Mouse (Mus musculus) heart, postnatal 4 days (tissue): ENCODE data around the gene Rdh8. TPM values are rescaled to one million over a fixed set of nuclear protein-coding genes. Genes with fewer than 3 reads are reported as not detected.

Source experiments
- DNase-seq: peaks from one replicate; pipeline ENCODE4 v3.0.0; 2021
- total RNA-seq, 2 experiments: library from RNA; stranded (reverse); gene quantifications; 2 replicates each; pipeline ENCODE4 v1.2.3; 2021

Gene Rdh8
- total RNA-seq, 2 experiments from 2014 or later: not detected

DNA sequence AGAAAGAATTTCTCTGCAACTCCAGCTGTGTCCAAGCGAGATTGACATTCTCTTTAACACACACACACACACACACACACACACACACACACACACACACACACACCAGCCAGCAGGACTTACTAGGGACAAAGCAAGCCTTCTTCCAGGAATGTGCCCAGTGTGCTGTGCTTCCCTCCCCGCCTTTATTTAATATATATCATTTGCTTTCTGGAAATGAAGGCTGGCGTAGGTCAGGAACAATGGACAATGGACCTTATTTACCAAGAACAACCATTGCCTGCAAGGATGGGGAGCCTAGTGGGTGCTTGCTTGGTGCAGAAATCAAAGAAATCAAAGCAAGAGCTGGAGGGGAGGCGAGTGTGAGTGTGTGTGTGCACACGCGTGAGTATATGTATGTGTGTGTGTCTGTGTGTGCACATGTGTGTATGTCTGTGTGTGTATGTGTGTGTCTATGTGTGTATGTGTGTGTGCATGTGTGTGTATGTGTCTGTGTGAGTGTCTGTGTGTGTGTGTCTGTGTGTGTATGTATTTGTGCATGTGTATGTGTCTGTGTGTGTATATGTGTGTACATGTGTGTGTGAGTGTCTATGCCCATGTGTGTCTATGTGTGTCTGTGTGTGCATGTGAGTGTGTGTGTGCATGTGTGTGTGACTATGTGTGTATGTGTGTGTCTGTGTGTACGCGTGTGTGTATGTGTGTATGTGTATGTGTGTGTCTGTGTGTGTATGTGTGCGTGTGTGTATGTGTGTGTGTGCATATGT, 19.1 kb downstream of the Rdh8 start:
- no peak for DNase-seq

DNA sequence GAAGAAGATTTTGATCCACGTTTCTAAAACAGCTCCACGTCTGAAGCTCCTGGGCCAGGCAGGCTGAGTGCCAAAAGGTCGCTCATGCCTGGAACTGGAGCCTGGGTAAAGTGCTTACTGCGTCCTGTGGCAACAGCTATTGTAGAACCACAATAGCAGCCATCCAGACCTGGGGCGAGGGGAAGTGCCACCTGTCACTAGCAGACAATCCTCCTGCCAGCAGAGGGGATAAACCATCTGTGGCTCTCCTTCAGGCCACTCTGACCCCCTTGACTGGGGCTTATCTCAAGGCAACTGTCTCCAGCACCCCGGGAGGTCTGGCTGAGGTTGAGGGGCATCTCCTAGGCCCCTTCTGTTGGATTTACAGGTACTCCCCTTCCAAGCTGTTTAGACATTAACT, 20.6 kb downstream of the Rdh8 start:
- DNase-seq: no peak

DNA sequence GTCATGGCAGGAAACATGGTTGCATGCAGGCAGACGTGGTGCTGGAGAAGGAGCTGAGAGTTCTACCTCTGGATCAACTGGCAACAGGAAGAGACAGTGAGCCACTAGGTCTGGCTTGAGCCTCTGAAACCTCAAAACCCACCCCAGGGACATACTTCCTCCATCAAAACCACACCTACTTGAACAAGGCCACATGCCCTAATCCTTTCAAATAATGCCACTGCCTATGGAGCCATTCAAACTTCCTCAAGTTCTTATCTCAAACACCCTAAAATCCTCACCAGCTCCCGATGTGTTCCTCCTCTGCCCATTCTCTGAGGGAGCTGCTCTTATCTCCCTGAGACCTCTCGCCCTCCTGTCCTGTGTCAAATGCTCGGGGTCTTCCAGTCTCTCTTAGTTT, 23.9 kb downstream of the Rdh8 start:
- no peak for DNase-seq

DNA sequence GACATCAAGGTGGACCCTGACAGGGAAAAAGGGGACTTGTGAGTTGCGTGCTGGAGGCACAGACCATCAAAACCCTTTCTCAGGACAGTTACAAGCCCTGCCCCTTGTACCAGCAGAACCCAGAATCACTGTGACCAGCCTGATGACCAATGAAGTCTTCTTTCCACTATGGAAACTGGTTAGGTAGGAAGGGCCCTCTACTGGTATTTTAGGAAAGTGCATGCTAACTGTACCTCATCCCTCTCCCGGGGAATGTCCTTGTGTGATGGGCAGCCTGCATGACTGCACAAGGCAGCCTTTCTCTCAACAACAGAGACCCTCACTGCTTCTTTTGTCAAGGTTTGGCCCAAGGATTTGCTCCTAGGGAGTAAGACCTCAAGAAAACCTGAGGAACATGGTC, 24.4 kb downstream of the Rdh8 start:
- peak; percentile 17 for DNase-seq

DNA sequence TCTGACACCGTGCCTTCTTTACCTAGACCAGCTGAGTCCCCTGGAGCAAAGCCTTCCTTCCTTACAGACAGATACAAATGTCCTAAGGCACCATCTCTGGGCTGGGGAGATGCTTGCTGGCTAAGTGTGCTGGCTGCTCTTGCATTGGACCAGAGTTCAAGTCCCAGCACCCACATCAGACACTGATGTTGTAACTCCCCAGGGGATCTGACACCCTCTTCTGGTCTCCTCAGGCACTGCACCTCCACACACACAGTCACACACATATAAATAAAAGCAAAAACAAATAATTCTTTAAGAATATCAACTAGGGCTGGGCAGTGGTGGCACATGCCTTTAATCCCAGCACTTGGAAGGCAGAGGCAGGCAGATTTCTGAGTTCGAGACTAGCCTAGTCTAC, 31.9 kb downstream of the Rdh8 start:
- no peak for DNase-seq

DNA sequence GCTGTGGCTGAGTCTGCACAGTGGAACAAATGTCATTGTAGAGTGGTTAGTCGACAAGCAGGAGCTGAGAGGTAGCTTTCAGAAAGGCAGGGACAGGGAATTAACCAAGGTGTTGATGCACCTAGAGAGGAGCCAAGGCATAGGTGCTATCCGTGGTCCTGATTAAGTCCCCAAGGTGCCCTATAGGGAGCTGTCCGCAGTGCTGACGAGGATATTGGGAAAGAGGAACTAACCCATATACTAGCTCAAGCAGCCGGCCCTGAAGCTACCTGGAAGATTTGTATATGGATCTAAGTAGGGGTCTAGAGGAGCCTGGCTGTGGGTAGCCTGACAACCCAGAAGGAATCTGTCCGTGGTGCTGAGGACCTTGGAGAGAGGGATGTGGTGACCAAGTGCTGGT, 38.8 kb downstream of the Rdh8 start:
- peak; percentile 73 for DNase-seq

DNA sequence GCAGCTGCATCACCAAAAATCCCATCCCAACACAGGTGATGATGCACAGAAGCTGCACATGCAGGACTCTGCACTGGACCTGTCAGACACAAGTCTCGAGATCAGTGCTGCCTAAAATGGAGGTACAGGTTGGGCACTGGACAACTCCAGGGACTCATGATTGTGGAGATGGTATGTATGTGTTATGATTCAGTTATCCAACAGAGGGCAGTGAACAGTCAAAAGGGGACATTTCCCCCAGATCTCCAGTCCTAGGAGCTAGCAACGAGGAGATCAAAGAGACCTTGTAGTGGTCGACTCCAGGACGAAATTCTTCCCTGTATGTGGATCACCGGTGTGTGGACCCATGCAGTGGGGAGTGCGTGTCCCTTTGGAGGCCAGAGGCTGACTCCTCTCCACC, 41.6 kb downstream of the Rdh8 start:
- no peak for DNase-seq

DNA sequence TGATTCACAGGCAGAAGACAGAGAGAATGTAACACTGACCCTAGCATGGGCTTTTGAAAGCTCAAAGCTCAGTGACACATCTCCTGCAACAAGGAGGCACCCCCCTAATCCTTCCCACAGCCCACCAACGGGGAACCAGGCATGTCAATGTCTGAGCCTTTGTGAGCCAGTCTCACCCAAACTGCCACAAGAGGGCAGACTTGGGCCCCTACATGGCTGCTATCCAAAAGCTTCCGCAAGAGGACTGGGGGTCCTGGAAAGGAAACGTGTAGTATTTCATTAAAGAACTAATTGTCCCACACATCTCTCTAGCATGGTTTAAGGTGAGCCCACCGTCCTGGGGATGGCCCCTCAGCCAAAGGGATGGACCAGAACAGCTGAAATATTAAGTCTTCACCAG, 43.5 kb downstream of the Rdh8 start:
- DNase-seq: peak; percentile 46

DNA sequence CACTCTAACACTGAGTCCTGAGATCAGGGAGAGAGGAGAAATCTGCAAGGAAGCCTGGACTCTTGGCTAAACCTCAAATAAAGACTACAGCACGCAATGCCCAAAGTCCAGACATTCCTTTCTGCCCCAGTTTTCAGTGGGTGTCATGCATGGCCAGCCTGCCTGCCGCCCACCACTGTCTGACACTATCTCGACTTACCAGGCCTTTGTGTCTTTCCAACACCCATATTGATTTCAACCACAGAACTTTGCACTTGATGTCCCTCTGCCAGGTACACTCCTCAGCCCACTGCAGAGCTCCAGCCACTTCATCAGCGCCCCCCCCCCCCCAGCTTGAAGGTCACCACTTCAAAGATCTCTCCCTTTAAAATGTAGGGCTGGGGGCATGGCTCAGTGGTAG, 43.9 kb downstream of the Rdh8 start:
- DNase-seq: no peak

DNA sequence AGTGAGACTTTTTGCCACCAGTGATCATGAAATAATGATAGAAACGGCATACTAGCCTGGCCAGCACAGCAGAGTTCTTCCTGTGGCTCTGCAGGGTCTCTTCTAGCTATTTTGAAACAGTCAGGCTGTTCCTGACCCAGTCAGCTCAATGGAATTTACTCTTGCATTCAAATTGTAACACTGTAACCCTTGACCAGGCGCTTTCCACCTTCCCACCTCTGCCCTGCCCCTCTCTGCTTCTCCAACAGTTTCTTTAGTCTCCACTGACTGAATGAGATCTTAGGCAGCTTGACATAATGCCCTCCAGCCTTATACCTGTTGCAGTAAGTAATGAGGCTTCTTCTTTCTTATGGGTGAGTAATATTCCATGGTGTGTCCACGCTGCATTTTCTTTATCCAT, 48.6 kb downstream of the Rdh8 start:
- no peak for DNase-seq

DNA sequence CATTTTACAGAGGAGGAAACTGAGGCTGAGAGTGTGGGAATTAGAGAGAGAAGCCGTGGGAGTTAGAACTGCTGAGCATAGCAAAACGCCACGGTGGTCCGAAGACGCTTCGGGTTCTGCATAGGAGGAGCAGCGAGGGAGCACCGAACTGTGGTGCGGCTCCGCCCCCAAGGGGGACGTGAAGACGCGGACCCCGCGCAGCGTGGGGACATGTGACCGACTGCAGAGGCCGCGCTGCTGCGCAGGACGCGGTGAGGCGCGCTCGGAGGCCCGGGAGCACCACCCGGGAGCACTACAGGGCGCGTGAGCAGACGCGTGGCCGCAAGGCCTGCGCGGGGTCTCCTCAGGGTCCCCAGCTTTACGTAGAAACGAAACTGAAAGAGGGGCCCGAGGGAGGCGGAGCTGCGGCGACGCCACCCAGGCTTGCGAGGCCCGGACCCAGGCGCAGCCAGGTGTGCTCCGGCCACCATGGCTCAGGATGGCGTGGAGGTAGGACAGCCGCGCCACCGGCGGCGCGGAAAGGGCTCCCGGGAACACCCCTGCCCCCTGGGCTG, 50.2 kb downstream of the Rdh8 start, which contains the start of gene A230050P20Rik:
Gene A230050P20Rik (plus strand): TSS at position 195 of the 554 bp plus-strand sequence.
- DNase-seq: peak; percentile 62

DNA sequence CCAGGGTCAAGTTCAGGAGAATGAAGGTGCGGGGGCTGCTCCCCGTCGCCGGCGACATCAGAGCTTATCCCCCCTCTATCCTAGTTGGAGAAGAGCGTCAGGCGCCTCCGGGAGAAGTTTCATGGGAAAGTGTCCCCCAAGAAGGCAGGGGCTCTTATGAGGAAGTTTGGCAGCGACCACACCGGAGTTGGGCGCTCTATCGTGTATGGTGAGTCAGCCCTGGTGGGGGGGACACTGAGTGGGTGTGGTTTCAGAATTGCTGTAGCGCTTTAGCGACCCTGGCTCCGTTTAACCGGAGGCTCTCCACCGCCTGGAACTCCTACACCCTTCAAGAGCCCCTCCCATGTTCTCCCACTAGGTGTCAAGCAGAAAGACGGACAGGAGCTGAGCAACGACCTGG, 50.9 kb downstream of the Rdh8 start:
- DNase-seq: peak; percentile 37

DNA sequence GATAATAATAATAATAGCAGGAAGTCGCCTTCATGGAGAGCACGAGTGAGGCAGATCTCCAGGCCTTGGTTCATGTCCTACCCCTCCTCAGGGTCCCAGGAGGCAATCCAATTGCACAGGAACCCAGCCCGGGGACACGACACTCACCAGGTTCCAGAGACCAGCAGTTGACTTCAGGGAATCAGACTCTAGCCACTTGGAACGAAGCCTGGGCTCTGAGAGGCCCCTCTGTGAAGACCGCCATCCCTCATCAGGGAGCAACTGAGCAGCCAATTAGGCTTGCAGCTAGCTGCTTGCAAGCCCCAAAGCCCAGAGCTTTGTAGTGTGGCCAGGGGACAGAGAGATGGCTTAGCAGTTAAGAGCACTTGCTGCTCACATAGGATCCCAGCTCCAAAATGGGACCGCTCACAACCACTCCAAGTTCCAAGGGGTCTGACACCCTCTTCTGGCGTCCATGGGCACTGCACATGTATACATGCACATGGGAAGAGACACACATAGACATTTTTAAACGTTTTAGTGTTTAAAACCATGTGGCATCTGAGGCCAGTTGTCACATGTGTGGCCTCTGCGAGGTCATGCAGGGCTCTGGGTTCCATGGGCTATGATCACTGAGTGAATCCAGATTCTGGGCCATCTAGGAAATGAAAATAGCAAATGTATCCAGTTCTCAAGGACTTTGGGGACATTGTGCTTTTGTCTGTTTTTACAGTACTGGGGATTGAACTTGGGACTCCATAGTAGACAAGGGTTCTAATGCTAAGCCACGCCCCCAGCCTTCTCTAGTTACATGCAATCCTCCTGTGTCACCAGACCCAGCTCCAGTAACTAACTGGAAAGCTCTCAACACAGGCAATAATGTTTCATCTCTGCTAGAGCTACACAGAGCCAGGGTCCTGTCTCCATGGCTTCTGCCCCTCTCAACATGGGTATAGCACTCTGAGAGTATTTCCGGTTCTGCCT, 52.2 kb downstream of the Rdh8 start:
- DNase-seq: peak; percentile 14

DNA sequence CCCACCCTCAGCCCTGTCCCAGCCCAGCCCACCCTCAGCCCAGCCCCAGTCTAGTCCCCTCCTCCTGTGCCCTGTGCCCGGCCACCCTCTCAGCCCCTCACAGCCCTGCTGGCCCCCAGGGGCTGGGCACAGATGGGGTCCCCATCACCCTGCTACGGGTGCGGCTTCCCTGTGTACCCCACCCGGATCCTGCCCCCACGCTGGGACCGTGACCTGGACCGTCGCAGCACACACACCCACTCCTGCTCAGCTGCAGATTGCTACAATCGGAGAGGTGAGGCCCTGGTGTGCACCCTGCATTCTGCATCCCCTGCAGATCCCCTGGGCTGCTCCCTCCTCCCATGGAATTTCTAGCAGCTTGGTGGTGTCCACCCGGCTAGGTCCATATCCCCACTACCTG, 54.7 kb downstream of the Rdh8 start:
- no peak for DNase-seq

DNA sequence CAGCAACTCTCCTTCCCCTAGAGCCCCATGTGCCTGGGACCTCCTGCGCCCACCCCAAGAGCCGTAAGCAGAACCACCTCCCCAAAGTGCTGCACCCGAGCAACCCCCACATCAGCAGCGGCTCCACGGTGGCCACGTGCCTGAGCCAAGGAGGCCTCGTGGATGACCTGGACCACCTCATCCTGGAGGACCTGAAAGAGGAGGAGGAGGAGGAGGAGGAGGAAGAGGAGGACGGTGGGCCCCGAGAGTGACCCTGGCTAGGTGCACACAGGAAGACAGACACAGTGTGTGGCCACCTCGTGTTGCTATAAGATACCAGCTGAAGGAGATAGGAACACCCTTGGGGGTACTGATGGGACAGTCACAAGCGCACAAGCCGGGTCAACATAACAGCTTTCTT, 55.2 kb downstream of the Rdh8 start:
- no peak for DNase-seq

DNA sequence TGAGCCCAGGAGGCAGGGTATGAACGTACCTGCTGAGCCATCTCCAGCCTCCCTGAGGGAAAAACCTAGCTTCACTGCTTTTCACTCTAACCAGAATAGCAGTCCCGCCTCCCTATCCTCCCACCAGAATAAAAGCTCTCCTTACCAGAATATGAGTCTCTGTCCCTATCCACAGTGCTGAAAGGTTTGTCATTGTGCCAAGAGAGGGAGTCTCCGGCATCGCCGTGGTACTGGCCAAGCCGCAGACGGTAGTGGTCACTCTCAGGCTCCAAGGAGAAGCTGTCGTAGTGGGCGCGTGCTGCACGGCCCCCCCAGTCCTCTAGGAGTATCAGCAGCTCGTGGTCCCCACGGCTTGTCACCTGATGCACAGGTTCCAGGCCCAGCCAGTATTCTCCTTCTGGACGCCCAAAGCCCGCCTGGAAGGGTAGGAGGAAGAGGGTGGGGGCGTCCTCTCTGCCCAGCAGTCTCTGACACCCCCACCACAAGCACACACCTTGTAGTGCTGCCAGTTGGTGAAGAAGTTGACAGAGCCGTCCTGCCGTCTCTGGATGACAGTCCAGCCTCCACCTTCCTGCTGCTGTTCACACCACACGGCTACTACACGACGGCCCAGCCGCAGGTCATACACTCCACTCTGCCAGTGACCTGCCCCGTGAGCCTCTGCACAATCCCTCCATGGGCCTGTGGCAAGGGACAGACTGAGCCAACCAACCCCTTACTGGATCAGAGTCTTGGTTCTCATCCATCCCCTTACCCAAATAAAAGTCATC, 56.9 kb downstream of the Rdh8 start:
- no peak for DNase-seq

Other genes with a start within 250 kb of the Rdh8 start
- gene Zfp846, start 237.2 kb upstream of the Rdh8 start, total RNA-seq: 10 to 100 TPM in 1 of 2 experiments, 1 to 10 TPM in 1; 8.2 to 12.3 TPM
- 100 to 1,000 TPM; 213 to 225 TPM for gene Ubl5, start 175.6 kb upstream of the Rdh8 start, total RNA-seq
- 10 to 100 TPM; 16.1 to 16.5 TPM for gene Fbxl12, start 173.7 kb upstream of the Rdh8 start, total RNA-seq
- 10 to 100 TPM; 20.5 to 22.1 TPM for gene Pin1, start 166.4 kb upstream of the Rdh8 start, total RNA-seq
- gene Olfm2, start 72.2 kb upstream of the Rdh8 start, total RNA-seq: under 1 TPM; 0.36 to 0.43 TPM
- gene Col5a3, start 3.4 kb upstream of the Rdh8 start, total RNA-seq: 10 to 100 TPM; 12.1 to 13.3 TPM
- gene A230050P20Rik, start 50.1 kb downstream of the Rdh8 start, total RNA-seq: 1 to 10 TPM; 6.4 to 7.2 TPM
- 1 to 10 TPM; 1.6 to 1.7 TPM for gene Angptl6, start 61.2 kb downstream of the Rdh8 start, total RNA-seq
- 10 to 100 TPM; 18.4 to 19.6 TPM for gene Ppan, start 69.7 kb downstream of the Rdh8 start, total RNA-seq
- 100 to 1,000 TPM; 116 to 126 TPM for gene Eif3g, start 80.1 kb downstream of the Rdh8 start, total RNA-seq
- 10 to 100 TPM; 66.7 to 68.2 TPM for gene Dnmt1, start 141.4 kb downstream of the Rdh8 start, total RNA-seq
- gene S1pr2, start 158.3 kb downstream of the Rdh8 start, total RNA-seq: 10 to 100 TPM in 1 of 2 experiments, 1 to 10 TPM in 1; 8.4 to 11.1 TPM
- gene Mrpl4, start 184.2 kb downstream of the Rdh8 start, total RNA-seq: 10 to 100 TPM; 85.7 to 98.0 TPM
- gene Icam1, start 197.5 kb downstream of the Rdh8 start, total RNA-seq: 1 to 10 TPM; 8.0 to 8.5 TPM
- under 1 TPM; 0.27 to 0.93 TPM for gene Icam4, start 210.9 kb downstream of the Rdh8 start, total RNA-seq
- not detected for gene Icam5, start 213.6 kb downstream of the Rdh8 start, total RNA-seq
- not detected for gene Zglp1, start 248.6 kb downstream of the Rdh8 start, total RNA-seq